Mouse (Mus musculus): Measurements from ENCODE around the gene Scn2b. TPM values are rescaled to one million over a fixed set of nuclear protein-coding genes. Genes with fewer than 3 reads are reported as not detected.

Scn2b gene
- total RNA-seq (2021): 1 to 10 TPM; 1.3 to 1.7 TPM
- long read RNA-seq, experiment 1: 0 reads
- long read RNA-seq, experiment 2, partial matches to known transcripts: 0 of 1 reads
- long read RNA-seq, experiment 2, other reads (novel, unspliced or antisense): 1 of 1 reads

DNA sequence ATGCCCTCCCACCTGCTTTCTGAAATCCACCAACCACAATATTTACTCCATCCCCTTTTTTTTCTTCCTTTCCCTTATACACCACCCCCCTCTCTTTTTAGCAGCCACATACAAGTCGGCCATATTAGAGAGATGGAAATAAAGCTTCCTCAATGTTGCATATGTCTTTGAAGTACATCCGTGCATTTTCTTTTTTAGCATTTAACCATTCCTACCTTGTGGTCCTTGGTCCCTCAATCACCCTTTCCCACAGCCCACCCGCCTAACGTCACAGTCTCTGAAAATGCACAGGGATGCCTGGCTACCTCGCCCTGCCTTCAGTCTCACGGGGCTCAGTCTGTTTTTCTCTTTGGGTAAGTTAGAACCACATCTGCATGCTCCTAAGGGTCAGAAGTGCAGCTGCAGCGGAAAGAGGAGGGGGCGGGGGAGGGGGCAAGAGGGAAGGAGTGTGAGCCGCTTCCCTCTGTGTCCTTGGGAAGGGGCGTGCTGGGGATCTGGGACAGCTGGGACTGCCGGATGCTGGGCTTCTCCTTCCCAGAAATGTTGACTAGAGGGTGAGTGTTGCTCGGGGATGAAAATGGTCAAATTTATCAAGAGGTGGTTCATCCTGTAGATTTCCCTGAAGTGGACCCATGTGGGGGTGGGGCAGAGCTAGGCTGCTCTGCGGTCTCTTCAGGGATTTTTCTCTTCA, at the start of gene Scn2b:
Gene Scn2b (plus strand): TSS at position 42 of the 691 bp plus-strand sequence.
- no peak for DNase-seq

GRCm38 (mm10) chr9:45071800-45072199, 45.8 kb upstream of the Scn2b start:
- DNase-seq: no peak

DNA sequence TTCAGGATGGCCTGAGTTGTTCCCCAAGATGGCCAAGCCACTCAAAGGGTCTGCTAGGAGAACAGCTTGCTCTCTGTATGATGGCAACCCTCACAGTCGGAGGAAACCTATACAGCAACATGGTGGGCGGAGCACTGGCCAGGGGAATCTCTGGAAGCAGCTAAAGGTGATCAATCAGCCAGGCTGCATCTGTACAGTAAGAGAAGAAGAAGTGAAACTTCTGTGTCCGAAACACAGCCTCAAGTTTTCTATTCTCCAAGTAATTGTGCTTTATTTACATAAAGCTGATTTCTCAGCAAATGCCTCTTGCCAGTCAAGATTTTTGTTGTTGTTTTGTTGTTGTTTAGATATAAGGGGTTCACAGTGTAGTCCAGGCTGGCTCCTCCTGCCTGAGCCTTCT, 39.7 kb upstream of the Scn2b start:
- DNase-seq: no peak

DNA sequence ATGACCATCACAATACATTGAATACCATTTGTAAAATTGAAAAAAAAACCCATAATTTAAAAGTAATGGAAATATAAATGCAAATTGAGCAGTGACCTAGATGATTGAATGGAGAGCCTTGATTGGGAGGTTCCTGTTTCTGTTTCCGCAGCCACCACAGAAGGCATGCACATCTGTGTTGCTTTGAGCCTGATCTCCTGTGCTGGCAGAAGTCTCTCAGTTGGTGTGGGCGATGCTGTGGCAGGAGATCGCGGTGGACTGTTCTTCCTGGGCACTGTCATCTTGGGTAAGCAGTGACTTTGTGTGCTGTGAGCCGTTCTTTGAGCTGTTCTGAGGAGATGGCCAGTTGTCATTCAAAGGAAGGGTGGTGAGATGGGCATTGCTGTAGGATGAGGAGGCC, 38.6 kb upstream of the Scn2b start, which contains the start of gene Jaml:
Gene Jaml (plus strand): TSS at position 173 of the 400 bp plus-strand sequence.
- DNase-seq: peak in 1 of 2 experiments; percentile 14

DNA sequence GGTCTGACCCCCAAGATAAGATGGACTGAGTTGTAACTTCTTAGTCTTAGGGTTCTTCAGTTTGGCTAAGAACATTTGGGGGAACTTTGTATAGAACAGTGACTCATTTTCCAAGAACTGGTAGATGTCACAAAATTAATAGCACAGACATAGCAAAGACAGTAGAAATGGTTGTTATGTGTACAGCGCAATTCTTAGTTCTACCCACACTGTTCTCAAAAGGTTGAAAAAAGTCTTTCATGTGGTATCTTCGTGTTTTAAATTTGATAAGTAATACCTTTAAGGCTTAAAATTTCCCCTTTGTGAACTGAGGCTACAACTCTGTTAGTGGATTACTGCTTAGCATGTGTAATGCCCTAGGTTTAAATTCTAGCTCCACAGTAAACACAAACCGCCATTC, 34.5 kb upstream of the Scn2b start:
- DNase-seq: no peak

- peak in 1 of 2 experiments; percentile 58 for DNase-seq
Observed at GRCm38 (mm10) chr9:45084556-45084955, 33.0 kb upstream of the Scn2b start.

- DNase-seq: no peak
Observed at GRCm38 (mm10) chr9:45085741-45086690, 31.6 kb upstream of the Scn2b start.

GRCm38 (mm10) chr9:45088040-45088439, 29.5 kb upstream of the Scn2b start:
- DNase-seq: no peak

- no peak for DNase-seq
Observed at GRCm38 (mm10) chr9:45090811-45091210, 26.8 kb upstream of the Scn2b start.

- peak in 1 of 2 experiments; percentile 35 for DNase-seq
Observed at GRCm38 (mm10) chr9:45092641-45093040, 24.9 kb upstream of the Scn2b start.

- DNase-seq: peak in 1 of 2 experiments; percentile 60
Observed at GRCm38 (mm10) chr9:45095149-45095937, 22.2 kb upstream of the Scn2b start.

DNA sequence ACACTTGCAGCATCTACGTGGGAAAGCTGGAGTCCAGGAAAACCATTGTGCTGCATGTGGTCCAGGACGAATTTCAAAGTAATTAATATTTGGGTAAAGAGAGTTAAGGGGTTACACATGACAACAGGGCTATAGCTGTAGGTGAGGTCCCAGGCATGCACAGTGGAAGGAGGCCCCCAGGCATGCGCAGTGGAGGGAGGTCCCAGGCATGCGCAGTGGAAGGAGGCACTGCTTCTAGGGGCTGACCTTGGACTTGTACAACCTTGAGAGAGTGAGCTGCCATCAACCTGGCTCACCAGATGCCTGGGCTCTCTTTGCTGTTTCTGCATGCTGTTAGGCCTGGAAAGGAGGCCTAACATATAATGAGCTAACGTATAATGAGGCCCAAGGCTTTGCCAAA, 19.7 kb upstream of the Scn2b start:
- DNase-seq: no peak

- no peak for DNase-seq
Observed at GRCm38 (mm10) chr9:45098426-45098825, 19.2 kb upstream of the Scn2b start.

- DNase-seq: no peak
Observed at GRCm38 (mm10) chr9:45102528-45102927, 15.1 kb upstream of the Scn2b start.

- no peak for DNase-seq
Observed at GRCm38 (mm10) chr9:45103211-45103979, 14.2 kb upstream of the Scn2b start.

DNA sequence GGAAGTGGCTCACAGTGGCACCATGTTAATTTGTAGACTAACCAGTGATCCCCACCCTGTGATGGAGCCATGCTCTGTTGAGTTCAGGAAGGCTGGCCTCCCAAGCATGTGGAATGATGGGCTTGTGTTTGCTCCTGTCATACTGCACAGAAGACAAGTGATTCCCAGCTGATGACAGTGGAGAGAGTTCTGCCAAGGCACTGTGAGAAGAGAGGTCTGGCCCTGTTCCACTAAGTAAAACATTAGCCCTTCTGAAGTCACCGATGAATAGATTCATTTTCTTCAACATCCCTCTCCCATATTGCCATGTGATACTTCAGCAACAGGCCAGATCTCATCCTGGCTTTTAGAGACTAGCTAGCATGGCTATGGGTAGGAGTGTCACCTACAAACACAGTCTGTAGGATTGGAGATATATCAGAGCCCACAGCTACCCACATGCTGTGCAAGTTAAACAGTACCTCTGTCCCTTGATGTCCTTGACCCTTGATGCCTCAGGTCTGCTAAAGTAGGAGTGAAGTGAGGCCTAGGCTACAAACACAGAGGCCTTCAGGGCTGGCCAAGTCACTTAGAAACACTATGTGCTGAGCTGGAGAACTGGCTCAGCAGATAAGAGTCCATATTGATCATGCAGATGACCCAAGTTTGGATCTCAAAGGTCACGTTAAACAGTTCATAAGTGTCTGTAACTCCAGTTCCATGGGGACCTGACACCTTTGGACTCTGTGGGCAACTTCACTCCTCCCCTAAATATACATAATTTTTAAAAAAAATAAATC, 11.8 kb upstream of the Scn2b start:
- no peak for DNase-seq

DNA sequence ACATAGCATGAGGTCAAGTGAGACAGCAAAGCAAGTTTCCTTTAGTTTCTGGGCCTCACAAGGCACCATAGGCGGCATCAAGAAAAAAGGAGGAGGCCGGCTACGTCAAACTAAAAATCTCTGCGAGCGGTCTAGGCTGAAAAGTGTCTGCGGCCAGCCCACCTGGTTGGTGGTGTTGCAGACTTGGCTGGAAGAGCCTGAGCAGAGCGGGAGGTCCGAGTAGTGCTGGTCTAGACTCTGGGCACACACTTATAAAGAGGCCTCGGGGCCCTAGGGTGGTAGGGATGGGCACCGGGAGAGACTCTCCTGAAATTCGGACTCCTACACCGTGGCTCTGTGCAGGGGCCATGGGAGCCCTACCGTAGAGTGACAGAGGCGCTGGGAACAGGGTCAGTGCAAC, 1.9 kb upstream of the Scn2b start:
- no peak for DNase-seq

DNA sequence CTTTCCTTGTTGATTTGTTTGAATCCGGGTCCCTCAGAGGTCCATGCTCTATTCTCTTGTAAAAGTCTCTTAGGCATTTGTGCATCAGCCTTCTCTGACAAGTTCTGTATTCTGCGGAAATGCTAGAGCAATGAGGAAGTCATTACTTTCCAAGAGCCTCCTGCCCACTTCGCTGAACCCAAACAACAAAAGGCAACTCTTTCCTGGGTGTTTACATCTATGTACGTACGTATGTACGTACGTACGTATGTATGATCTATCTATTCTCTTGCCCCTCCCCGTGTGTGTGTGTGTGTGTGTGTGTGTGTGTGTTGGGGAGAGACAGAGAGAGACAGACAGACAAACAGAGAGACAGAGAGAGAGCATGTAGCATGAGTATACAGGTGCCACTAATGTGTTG, 763 bp upstream of the Scn2b start:
- no peak for DNase-seq

DNA sequence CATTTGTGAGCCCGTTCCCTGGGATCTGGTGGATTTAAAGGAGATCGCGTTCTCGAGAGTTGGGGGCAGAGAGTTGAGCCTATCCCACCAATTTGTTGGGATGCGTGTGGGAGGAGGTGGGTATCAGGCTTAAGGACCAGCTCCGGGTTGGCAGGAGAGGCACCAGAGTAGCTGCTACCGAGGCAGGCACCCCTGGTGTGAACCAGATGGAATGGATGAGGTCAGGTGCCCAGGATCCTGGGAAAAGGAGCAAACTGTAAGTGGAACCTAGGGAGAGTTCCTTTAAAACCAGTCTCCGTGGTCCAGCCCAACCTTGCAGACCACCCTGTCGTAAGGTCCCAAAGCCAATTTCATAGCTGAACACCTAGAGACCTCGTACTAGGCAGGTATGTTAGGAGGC, 970 bp downstream of the Scn2b start:
- DNase-seq: no peak

GRCm38 (mm10) chr9:45119316-45119953, 1.9 kb downstream of the Scn2b start:
- no peak for DNase-seq

All from heart, adult 18-20 months (tissue).